Mouse (Mus musculus) liver, postnatal 0 days (tissue): ENCODE measurements around the gene Hpn.

Source experiments
- CTCF ChIP-seq: sonication (generic); IDR thresholded peaks from 2 replicates; pipeline ENCODE4 v1.5.1; 2016; ENCODE audit warnings: antibody characterized with exemption, low read depth
- EP300 ChIP-seq: IDR thresholded peaks from 2 replicates; pipeline ENCODE4 v1.6.1; 2016; ENCODE audit warnings: antibody characterized with exemption, low read depth, mild to moderate bottlenecking

DNA sequence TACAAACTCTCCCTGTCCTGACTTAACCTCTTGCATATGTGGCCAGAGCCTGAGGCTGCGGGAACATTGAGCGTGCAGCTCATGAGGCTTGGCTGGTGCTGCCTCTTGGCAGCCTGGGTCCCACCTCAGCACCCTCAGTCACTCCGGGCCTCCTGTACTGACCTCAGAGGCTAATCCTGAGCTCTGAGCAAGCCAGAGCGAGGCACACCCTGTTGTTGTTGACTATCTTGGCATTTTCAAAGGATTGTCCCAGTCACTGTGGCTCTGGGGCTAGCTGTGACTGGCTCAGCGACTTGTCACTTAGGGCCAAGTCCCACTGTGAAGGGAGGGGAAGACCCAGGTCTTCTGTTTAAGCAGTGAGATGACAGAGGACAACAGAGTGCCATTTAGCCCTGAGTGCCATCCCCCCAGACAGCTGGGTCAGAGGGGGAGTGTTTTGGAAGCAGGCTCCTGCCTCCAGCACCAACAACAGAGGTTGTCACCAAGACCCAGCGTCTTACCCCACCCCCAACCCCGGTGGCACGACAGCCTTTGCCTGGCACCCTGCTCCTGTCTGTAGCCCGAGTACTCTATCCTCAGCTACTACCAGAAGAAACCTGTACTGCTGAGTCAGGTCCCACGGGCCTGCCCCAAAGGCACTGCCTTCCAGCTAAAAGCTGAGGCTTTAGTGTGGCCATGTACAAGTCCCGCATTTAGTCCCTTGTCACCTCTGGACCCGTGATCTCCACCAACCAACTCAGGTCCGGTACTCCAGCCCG, 32.1 kb downstream of the Hpn start:
- TF ChIP-seq CTCF, result no peak
- no peak for TF ChIP-seq EP300
